Mouse (Mus musculus) left cerebral cortex, adult 18-20 months (tissue): Measurements from ENCODE around the gene Hap1. TPM values are rescaled to one million over a fixed set of nuclear protein-coding genes. Genes with fewer than 3 reads are reported as not detected.
"Not testable (repeated sequence)": the region's sequence is repeated elsewhere in the genome, so short reads cannot be mapped to it uniquely, and the experiment has no call there.

ENCODE experiments used
- DNase-seq, 2 experiments: peaks; one replicate each; pipeline ENCODE4 v3.0.0; 2021 to 2022; ENCODE audit warnings: low spot score in 2 of 2, mixed read lengths in 1 of 2
- total RNA-seq, 2 experiments: library from RNA; stranded (reverse); gene quantifications; 2 replicates each; pipeline ENCODE4 v1.2.3; 2021

The Hap1 gene
- total RNA-seq, 2 experiments from 2014 or later: 147 to 179 TPM

DNA sequence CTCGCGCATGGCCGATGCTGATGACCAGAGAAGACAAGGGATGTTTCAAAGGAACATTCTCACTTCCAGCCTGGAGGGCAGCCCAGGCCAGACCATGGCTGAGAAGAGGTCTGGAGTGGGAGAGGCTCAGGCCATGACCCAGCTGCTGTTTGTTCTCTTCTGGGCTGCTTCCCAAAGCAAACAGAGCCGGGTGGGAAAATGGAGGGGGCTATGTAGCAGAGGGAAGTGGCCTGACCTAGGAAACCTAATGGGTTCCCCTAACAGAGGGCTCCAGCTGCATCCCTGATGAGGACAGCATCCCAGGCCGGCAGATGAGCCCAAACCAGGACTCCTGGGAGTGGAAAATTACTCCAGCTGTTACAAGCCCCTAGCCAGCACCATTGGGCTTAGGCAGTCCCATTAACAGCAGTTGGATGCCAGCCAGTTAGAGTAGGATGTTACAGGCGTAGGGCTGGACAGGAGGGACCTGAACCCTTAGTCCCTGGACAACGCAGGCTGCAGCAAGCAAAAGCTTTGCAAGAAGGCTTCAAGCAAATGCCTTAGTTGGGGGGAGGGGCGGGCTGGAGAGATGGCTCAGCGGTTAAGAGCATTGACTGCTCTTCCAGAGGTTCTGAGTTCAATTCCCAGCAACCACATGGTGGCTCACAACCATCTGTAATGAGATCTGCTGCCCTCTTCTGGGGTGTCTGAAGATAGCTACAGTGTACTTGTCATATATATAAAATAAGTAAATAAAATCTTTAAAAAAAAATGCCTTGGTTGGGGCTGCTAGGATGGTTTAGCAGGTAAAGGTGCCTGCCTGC, 35.4 kb upstream of the Hap1 start:
- DNase-seq: no peak

DNA sequence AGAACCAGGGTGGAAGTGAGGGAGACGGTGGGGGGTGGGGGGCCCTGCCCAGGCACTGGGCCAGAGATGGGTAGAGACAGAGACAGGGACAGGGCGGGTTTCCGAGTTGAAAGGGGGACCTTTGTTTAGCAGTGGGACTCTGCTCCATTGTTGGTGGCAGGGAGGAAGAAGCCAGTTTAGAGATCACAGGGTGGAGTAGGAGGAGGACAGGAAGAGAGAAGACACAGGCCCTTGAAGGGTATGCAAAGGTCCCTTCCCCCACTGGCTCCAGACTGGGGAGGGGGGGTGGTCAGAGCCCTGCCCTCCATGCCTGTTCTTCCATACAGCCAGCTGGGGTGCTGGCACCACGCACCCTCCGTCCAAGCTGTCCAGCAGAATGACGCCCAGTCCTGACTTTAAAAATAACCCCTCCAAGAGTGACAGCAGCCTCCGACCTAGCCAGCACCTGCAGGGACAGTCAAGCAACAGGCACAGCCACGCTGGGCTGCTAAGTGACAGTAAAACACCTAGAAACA, 34.1 kb upstream of the Hap1 start:
- DNase-seq: no peak

DNA sequence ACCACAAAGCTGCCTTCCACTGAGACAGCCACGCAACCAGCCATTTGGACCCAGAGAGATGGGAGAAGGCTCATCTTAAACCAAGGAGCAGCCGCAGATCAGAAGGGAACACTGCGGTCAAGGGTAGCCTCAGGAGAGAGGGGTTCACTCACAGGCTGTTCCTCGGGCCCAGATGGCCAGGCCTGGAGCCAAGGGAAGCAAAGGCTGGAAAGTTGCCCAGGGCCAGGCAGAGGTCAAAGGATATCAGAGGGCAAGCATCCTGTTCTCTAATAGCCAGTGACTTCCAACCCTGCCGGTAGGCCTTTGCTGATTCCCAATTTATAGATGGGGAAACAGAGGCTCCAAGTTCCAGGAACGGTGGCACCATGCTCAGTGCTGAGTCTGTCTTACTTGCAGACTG, 32.7 kb upstream of the Hap1 start:
- DNase-seq: no peak

DNA sequence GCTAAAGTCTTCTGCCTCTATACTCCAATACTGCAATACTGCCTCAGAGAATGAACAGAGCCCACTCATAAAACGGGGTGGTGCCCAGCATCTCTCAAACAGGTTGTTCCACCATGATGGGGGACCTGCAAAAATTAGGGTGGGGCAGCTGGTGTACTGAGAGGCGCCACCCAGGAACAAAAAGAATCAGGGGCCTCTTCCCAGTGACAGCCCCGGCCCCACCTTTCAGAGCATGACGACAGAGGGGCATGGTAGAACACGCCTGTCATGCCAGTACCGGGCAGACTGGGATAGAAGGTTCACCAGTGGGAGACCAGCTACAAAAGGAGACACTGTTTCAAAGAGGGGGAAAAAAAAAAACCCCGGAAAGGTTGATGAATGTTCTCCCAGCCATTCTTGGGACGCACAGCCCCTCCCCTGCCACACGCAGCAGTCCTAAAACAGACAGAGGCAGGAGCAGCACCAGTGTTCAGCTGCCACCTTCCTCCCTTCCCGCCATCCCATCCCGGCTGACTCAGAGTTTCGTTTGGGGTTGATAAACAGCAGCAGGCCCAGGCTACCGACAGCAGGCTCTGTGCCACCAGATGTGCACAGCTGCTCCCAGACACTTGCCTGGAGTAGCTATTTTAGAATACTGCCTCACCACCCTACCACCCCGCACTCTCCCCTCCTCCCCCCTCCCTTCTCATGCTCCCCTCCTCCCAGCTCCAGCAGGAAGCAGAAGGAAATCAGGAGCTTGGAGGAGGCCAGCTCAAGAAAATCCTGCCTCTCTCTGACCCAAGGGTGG, 31.9 kb upstream of the Hap1 start:
- no peak for DNase-seq

DNA sequence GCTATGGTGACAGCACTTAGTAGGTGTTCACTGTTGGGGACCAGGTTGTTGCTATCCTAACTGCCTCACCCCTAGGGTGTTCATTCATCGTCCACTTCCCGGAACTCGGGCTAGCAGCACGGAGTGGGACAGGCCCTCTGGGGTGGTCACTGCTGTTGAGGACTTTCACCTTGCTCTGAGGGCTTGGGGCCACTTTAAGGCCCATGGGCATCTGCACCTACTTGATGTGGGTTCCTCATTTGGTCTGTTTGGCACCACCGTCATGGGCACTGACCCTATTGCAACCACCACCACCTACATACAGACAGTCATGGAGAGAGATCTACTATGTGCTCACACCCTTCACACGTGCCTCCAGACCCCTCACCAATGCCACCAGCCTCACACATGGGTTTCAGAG, 31.2 kb upstream of the Hap1 start:
- DNase-seq: no peak

DNA sequence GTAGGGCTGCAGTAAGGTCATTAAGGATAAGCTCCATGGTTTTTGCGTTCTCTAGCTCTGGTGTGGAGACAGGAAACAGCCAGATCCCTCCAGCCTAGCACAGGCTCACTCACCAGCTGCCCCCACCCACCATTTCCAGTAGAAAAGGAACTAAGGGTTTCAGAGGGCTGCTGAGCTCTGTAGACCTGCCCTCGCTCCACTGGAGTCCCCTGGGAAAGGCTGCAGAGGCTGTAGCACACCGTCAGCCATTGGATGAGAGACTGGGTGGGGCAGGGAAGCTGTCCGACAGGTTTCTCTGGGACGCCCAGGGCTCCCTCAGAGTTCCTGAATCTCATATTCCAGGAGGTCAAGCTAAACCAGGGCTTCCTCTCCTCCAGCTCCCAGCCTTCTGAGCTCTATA, 30.7 kb upstream of the Hap1 start:
- DNase-seq: no peak

DNA sequence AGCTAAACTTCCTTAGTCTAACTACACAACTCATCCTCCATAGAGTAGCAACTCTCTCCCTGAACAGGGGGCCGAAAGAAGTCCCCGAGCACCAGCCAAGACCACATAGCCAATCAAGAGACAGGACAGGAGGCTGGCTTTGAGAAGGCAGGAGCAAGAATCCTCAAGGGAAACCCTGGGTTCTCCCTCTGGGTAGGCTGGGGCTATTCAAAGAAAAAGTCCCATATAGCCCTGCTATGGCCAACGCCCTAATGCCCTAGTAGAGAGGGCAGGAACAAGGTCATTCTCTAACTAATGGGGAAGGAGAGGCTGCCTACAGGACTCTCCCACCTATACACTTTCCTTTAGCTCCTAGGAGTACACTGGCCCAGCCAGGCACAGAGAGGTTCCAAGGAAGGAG, 29.1 kb upstream of the Hap1 start:
- DNase-seq: no peak

DNA sequence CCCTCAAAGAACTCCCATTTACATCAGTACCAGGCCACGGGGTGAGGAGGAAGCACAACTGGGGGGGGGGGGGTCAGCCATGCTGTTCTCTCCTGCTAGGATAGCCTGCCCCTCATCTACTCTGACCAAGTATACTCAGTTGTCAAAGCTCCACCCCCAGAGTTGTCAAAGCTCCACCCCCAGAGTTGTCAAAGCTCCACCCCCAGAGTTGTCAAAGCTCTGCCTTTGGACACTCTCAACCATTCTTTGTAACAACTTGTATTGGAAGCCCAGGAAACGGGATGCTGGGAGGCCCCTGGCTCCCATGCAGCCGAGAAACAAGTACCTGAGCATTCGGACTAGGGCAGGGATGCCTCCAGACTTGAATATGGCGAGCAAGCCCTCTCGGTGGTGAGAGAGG, 26.8 kb upstream of the Hap1 start:
- no peak for DNase-seq

DNA sequence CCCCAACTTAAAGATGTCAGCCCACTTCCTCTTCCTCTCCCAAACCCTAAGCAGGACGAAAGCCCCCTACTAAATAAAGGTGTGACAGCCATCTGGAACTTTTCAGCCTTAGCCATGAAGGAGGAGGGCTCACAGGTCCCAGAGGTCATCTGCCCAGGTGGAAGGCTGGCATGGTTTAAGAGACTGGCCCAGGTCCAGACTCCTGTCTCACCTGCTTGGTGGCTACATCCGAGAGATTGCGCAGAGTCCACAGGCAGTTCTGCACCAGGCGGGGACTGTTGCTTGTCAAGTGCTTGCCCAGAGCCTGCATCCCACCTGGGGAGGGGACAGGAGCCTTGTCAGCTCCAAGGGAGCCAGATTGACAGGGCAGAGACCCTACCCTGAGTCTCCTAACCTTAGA, 23.4 kb upstream of the Hap1 start:
- no peak for DNase-seq

DNA sequence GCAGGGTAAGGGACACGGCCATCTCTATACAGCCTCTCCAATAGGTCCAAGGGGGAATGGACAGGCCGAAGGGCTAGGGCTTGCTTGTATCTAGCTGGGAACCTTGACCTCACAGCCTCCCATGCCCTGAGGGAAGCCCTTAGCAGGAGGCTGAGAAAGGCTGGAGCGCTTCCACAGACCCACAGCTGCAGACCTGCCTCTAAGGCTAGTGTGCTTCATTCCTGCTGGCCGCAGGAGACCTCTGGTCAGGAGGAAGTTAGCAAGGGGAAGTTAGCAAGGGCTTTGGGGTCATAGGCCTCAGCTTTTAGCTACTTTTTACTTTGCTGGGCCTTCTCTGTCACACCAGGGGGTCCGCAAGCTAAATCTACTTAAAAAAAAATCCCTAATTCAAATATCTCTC, 22.5 kb upstream of the Hap1 start:
- DNase-seq: no peak

DNA sequence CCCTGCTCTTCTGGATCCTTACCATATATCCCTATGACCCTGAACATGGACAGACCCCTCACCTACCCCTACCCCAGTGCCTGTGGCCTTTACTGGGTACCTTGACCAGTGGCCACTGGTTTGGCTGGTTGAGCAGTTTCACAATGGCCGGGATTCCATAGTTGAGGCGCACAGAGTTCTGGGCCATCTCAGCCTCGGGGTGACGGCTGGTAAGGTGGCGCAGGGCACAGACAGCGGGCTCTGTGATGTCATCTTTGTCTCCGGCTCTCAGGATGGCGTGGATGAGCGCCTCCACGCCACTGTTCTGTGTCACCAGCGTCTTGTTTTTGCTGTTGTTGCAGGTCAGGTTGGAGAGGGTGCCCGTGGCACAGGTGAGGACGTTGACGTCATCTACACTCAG, 22.1 kb upstream of the Hap1 start:
- no peak for DNase-seq

DNA sequence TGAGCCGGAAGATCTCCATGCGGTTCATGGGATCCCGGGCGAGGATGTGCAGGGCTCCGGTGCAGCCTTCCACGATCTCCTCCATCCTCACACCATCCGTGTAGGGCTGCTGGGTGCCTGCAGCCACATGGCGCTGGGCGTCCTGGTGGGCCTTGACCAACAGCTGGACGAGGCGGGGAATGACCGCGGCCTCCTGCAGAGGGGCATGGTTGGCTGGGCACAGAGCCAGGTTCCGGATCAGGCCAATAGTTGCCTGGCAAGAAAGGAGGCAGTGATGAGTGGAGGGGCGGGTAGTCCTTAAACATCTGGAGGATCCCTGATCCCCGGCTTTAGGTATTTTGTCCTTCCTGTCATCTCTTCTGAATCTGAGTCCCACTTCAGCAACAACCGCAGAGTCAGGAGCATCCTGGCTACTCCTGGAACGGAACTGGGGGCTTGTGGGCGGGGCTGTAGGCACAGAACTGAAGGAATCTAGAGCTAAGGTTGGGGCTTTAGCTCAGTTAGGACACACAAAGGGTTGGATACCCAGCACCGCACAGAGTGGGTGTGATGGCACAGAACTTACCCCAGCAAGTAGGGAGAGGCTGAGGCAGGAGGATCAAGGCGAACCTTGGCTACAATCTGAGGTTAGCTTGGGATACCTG, 20.9 kb upstream of the Hap1 start:
- no peak for DNase-seq

DNA sequence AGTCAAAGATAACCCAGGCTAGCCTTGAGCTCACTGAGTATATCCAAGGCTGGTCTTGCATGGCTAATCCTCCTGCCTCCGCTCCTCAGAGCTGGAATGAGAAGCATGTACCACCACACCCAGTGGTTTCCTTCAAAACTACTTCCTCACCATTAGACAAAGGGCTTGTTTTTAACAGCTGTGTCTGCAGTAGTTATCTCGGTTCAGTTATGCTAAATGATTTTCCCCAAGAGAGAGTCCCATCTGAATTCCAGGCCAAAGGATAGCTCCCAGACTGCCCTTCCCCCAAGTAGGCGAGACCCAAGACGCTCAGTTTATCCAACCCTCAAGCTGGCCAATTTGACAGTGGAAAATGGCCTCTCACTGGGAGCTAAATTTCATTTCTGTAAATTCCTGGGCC, 20.1 kb upstream of the Hap1 start:
- no peak for DNase-seq

DNA sequence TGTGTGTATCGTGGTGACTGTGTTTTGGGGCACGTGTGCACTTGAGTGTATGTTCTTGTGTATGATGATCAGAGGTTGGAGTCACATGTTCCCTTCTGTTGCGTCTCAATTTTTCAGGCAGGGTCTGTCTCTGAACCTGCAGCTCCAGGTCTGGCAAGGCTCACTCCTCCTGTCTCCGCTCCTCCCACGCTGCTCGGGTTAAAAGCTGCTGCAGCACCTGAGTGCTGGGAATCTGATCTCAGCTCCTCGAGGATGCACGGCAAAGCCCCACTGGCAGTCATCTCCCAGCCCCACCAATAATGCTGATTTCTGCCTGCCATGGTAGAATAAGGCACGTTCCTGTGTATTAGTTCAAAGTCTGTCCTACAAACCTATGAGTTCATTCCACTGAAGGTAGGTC, 19.2 kb upstream of the Hap1 start:
- no peak for DNase-seq

DNA sequence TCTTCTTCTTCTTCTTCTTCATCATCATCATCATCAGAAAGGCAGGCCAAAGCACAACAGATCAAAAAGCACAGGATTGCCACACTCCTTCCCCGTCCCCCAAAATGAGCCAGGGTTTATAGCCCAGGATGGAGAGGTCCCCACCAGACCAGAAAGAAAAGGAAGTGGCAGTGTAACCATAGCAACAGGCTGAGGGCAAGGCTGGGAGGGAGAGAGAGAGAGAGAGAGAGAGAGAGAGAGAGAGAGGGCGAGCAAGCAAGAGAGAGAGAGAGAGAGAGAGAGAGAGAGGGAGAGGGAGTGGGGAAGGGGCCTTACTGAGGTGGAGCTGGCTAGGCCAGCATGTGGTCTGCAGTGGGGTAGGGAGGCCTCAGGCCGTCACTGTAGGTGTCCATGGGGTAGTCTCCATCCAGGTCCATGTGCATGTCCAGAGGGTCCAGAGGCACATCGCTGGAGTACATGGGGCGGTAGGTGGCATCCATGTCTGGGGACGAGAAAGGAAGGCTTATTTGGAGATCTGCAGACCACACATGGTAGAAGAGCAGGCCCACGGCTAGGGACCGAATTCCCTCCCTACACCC, 16.1 kb upstream of the Hap1 start:
- DNase-seq: no peak

DNA sequence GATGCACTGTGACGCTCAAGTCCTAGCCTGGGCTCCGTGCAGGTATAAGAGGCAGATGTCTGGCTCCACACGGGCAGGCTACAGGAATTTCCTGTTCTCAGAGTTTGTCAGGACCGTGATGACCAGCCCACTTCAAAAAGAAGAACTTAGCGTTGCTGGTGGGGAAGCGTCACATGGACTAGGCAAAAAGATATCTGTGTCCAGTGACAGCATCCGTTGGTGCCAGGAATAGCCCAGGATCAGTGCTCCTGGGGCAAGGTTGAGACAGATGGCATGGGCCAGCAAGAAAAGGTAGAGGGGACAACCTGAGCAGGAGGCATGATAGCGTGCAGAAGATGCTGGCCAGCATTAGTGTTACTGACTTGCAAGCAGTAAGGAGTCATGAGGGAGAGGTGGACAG, 13.9 kb upstream of the Hap1 start:
- DNase-seq: no peak

DNA sequence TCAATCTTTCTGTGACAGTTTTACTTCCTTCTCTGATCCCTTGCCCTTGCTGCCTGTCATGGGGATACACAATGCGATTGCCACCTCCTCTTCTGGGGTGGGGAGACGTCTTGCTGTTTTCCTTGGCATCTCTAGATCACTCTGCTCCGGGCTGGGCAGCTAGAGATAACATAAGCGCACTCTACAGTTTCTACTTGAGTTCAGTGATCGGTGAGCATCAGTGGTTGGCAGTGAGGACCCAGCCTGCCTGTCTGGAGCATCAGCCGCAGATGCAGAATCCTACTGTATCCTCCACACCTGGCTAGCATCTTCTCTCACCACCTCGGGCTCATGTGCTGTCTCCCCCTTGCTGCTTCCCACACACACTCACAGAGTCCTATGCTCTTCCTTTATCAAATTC, 13.2 kb upstream of the Hap1 start:
- no peak for DNase-seq

DNA sequence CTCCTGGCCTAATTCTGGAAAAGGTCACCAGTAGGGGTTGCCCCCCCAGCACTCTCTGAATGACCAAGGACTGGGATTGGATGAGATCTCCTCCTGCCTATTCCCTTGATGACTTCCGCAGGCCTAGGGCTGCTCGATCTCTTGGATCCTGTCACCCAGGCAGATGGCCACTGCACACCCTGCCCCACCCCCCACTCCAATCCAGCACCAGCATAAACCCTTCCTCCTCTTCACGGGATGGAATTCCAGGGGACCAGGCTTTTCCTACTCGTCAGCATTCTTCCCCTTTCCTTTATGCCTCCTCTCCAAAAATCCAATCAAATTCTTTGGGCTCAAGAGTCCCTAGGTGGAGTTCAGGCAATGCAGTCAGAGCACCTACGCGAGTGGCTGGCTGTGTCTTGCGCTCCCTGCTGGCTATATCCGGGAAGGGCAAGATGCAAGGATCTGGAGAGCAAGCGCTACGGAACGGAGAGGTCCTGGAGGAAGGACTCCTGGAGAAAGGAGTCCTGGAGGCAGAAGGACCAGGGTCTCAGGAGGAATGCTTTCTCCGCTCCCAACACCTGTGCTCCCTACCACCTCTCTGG, 7.1 kb upstream of the Hap1 start:
- peak; percentile 71 to 74 for DNase-seq

DNA sequence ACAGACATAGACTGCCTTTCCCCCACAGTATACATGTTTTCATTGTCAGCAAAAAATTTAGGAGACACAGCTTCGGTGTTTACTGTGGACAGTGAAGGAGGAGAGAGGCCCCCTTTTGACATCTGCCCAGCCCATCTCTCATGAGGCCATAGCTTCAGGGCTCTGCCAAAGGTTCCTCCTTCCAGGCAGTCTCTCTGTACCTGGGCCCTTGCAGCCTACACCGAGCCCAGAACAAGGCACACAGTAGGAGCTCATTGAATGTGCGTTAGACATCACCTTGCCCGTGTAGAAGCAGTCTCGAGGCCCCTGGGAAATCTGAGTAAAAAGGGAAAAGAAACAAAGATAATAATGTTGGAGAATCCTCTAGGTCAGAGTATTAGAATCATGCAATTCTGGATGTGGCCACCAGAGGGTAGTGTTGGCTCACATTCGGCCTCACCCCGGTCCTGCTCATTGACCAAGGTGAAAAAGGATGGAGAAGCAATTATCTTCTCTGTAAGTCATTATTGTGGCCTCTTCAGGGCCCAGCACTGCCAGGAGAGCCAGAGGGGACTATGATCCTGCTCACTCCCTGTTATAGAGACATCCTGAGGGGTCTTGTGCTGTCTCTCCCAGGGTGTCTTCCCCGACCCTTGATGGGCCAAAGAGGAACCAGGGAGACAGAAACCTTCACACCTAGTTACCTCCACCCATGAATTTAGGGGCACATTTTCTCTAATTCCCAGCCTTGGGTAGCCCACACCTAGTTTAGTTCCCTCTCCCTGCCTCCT, 6.5 kb upstream of the Hap1 start:
- peak; percentile 77 to 83 for DNase-seq

DNA sequence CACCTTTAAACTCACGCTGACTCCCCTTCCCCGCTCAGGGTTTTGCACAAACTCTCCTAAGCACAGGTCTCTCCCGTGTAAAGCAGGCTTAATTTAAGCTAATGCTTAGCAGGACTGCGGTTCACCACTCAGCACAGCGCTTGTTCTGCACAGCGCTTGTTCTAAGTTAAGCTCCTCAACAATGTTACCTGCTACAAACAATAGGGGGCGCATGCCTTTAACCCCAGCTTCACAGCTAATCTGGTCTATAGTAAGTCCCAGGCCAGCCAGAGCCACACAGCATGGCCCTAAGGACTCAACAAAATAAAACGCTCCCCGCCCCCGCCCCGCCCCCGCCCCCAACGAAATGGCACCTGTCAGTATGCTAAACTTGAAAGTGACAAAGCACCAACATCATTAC, 5.1 kb upstream of the Hap1 start:
- DNase-seq: not testable (repeated sequence)

DNA sequence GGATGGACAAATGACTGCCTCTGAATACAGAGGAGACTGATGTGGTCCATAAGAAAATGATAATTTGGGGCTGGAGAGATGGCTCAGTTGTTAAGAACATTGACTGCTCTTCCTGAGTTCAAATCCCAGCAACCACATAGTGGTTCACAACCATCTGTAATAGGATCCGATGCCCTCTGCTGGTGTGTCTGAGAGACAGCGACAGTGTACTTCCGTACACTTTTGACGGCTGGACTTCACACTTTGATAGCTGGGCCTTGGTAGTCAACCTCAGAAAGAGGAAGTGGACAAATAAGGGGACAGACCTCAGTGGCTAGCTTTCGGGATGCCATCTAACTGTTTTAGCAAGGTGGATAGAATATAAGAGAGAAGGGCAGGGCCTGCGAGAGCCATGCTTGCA, 4.2 kb upstream of the Hap1 start:
- no peak for DNase-seq
